Mouse (Mus musculus): ENCODE data around the gene C5ar2.

- TF ChIP-seq POLR2A (IDR thresholded peaks at IDR 0.05; ENCODE audit: low read depth, low read length) = no peak; the same call in 1 of the 2 replicates
- TF ChIP-seq CTCF (IDR thresholded peaks at IDR 0.05; ENCODE audit: extremely low read depth, insufficient read depth, insufficient read length, insufficient replicate concordance) = no peak
These were observed 42.3 kb upstream of the C5ar2 start, which contains the start of gene Ccdc9 for GRCm38 (mm10) chr7:16286026-16286961.
